Mouse (Mus musculus) G1E-ER4 (cell line): Measurements from ENCODE around the gene Calhm1. TPM values are rescaled to one million over a fixed set of nuclear protein-coding genes. Genes with fewer than 3 reads are reported as not detected.

Experiments used
- GATA1 ChIP-seq: IDR thresholded peaks from one replicate; pipeline ENCODE4 v1.8.0; 2012; ENCODE audit warnings: low read length, inconsistent platforms
- polyA plus RNA-seq: library from polyadenylated mRNA; stranded (reverse); fragments of >175 nt; gene quantifications from 2 replicates; pipeline ENCODE4 v1.2.3, GENCODE M21; 2012

Gene Calhm1
- polyA plus RNA-seq, 1 experiment, result not detected

DNA sequence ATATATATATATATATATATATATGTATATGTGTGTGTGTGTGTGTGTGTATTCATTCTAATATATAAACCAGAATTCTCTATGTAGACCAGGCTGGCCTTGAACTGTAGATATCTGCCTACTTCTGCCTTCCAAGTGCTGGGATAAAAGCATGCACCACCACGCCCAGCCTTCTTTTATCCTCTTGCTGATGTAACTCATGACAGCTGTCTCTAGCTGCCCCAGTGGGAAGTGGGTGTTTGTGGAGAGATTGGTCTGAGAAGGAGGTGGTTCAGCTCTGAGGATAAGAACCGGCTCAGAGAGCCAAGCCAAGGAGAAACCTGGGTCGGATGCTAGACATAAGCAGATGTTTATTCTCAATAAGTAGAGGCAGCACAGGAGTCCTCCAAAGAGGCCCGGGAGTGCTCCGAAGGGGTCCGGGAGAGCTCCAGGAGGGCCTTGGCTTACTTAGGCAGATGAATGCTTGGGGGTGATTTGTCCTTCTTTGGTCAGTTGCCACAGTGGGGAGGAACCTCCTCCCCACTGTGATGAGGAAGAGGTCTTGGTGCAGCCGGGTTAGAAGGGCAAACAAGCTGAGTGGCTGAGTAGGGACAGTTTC lies 23.7 kb upstream of the Calhm1 start:
- no peak for TF ChIP-seq GATA1

- TF ChIP-seq GATA1, result no peak
Measured at GRCm38 (mm10) chr19:47166758-47167157, 22.7 kb upstream of the Calhm1 start.

GRCm38 (mm10) chr19:47163176-47163744 lies 19.2 kb upstream of the Calhm1 start:
- TF ChIP-seq GATA1, result no peak

GRCm38 (mm10) chr19:47161669-47162068 lies 17.6 kb upstream of the Calhm1 start:
- no peak for TF ChIP-seq GATA1

DNA sequence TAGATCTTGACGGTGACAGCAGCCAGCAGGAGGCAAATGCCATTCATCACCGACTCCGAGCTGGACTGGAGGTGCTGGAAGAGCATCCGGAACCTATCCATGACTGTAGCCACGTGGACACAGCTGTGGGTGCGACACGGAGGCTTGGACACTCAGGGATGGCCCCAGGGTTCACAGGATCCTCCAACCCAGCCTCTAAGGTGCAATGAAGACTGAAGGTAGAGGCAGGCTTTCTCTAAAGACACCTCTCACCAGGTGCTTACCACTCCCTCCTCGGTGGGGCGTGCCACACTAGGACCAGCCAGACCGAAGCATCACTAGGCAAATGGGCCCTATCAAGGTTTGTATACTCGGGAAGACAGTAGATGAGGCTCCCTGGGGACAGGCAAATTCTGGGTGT lies 13.6 kb upstream of the Calhm1 start, which contains the start of gene Calhm3:
Gene Calhm3 (minus strand): TSS at position 101 of the 400 bp plus-strand sequence.
- TF ChIP-seq GATA1, result no peak

DNA sequence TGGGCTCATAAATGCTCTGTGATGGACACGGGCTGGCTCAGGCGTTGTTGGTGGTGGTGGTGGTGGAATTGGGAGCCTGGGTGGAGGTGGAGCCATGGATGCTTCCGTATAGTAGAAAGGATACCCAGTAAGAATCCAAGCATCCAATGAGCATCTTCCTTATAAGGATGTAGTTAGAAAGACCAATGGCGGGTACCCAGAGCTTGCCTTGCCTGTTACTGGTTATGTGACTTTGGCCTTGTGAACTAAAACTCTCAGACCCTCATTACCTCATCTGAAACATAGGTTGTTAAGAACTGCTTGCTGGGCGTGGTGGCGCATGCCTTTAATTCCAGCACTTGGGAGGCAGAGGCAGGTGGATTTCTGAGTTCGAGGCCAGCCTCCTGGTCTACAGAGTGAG lies 9.7 kb upstream of the Calhm1 start:
- TF ChIP-seq GATA1, result no peak

GRCm38 (mm10) chr19:47152062-47152369 lies 8.0 kb upstream of the Calhm1 start:
- TF ChIP-seq GATA1, result no peak

- TF ChIP-seq GATA1, result no peak
Measured at GRCm38 (mm10) chr19:47151332-47152061, 7.4 kb upstream of the Calhm1 start.

DNA sequence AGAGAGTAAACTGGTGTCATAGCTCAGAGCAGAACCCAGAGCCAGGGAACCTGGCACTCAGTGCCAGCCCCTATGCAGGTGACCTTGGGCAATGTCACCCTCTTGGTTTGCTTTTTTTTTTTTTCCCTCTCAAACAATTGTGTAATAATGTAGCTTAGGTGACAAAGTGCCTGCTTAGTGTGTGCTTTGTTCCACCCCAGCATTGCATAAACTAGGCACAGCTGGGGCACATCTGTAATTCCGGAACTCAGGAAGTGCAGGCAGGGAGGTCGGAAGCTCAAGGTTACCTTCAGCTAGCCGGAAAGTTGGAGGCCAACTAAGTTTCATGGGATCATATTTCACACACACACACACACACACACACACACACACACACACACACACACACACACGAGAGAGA lies 5.8 kb upstream of the Calhm1 start:
- TF ChIP-seq GATA1, result no peak

GRCm38 (mm10) chr19:47148267-47148847 lies 4.3 kb upstream of the Calhm1 start:
- no peak for TF ChIP-seq GATA1

DNA sequence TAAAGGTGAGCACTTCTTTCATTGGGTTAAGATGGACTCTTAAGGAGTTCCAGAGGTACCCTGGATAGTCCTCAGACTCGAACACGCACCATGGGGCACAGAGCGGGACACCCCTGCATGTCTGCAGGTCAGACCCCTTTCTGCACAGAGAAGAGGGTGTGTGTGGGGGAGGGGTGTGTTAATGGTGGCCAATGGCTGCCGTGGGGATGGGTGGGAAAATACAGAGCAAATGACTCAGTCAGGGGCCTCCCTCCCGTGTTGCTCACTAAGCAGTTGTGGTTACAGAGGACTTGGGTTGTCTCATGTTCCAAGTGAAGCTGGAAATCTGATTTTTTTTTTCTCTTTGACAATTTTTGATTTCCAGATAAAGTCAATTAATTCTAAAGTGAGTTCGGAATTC lies 1.6 kb downstream of the Calhm1 start:
- TF ChIP-seq GATA1, result no peak

DNA sequence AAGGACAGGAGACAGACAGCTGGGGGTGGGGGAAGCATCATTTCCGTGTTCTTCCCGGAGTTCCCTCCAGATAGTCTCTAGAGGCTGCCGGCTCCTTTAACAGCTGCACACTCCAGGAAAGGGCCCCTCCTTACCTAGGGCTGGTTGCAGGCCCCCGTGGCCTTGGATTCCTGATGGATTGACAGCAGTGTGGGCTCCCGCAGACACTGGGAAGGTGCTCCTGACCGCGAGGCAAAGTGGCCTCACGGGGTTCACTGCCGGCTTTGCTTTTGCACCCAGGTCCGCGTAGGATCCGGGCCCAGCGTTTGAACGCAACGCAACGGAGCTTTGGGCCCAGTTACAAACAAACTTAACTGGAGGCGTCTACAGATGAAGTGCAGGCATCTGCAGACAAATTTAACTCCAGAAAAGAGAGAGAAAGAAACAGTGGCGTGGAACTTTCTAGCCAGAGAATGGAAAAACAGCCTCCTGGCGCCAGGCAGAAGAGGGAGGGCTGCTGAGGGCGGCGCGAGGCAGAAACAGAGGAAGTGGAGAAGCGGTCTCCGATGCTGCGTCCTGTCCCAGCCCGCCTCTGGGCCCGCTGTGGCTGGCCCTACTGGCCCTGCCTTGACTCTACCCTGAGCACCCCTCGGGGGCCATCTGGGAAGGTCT lies 6.2 kb downstream of the Calhm1 start, which contains the start of gene Calhm2:
Gene Calhm2 (minus strand): TSS at position 524 of the 651 bp plus-strand sequence.
- no peak for TF ChIP-seq GATA1

DNA sequence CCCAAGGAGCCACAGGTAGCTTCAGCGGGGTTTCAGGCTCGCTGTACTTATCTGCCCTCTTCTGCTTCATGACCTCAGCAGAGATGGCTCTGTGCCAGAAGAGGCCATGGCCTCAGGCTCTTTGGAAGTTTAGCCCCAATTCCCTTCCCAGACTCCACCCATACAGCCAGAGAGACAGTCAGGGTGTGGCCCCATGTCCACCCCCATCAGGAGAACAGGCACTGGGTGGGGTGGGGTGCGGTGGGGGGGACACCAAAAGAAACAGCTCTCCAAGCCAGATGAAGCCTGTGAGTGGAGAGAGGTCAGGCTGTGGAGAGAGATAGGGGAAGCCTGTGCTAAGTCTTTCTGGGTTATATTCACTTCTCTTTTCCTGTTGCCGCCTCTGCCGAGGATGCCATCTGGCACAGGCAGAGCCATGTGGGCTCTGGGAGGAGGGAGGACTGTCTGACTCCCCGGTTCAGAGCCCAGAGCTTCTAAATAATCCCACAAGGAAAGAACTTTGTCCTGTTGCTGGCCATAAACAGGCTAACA lies 6.9 kb downstream of the Calhm1 start:
- no peak for TF ChIP-seq GATA1

DNA sequence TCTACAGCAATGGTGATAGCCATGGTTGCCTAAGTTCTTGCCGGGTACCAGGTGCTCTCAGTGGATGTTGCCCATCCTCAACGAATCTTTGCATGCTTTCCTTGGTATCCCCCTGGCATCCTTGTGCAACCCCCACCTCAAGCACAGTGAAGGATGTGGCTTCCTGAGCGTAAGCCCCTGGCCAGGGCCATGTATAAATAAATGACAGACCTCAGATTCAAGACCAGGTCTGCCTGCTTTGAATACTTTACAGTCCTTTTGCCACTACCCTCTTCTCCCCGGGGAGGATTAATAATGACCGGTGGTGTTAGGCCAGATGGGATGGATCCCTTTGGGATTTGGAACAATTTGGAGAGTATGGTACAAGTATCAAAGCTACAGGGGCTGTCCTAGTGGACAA lies 7.9 kb downstream of the Calhm1 start:
- no peak for TF ChIP-seq GATA1

DNA sequence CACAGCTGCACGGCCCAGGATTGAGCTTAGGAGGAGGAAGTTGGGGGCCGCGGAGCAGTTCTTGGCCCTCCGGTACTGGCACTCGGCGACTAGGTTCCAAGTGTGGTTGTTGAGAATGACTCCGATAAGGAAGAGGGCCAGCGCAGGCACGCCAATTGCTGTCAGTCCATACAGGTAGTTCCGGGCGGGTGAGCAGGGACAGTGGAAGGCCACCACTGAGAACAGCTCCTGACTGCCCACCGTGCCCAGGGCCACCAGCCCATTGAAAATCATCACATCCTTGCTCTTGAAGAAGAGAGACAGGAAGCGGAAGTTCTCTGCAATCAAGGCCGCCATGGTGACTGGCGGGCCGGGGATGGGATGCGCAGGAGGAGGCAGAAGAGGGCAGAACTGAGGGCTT lies 8.5 kb downstream of the Calhm1 start:
- TF ChIP-seq GATA1, result no peak

DNA sequence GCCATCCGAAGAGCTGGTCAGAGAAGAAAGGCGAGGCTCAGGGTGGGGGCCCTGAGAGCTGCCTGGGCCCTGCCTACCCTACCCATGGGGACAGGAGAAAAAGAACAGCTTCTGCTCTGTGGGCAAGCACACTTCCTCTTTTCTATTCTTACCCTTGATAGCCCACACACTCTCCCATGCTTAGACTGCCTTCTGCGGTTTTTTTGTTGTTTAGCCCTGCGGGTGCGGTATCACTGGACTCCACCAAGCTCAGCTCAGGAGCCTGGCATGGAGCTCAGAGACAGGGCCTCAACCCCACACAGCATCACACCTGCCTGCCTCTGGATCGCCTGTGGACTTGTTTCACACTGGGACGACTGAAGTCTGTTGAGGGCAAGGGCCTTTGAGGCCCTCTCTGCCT lies 10.9 kb downstream of the Calhm1 start:
- TF ChIP-seq GATA1, result no peak

DNA sequence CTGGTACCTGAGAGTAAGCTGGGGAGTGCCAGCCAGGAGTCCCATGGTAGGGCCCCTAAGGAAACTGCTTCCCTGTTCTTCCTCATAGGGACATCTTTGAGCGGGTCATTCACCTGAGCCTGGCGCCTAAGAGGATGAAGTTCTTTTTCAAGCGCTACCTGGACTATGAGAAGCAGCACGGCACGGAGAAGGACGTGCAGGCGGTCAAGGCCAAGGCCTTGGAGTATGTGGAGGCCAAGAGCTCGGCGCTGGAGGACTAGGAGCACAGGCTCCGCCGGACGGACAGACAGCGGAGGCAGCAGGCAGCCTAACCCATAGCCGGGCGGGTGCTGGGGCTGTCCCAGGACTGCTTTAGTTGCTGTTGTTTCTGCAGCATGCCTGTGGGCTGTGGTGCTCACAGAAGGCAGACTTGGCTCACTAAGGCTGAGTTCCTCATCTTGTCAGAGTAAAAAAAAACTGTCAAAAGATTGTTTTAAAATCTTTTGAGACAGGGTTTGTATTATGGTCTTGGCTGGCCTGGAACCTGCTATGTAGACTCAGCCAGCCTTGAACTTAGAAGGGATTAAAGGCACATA lies 13.4 kb downstream of the Calhm1 start:
- TF ChIP-seq GATA1, result no peak
